Mouse (Mus musculus): ENCODE results near the gene Dpt. TPM values are rescaled to one million over a fixed set of nuclear protein-coding genes. Genes with fewer than 3 reads are reported as not detected.
"Not testable (repeated sequence)": the region's sequence is repeated elsewhere in the genome, so short reads cannot be mapped to it uniquely, and the experiment has no call there.

The Dpt gene
- polyA plus RNA-seq, 1 experiment from 2014 or later, result not detected

DNA sequence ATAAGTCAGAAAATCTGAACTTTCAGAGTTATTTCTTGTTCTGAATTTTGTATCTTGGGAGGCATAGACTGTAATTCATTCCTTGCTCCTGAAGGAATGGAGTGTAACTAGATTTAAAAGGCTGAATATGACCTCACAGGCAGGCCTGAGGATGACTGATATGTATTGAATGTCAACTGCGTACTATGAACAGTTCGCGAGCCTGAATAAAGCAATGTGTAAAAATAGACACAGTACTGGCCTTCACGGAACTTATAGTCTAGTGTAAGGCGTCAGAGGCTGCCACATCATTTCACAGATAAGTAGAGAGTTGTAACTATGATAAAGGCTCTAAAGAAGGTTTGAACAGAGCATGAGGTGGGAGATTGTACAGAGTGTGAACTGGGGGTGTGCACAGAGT lies 10.3 kb upstream of the Dpt start:
- Histone ChIP-seq H3K9me3 (ENCODE audit: control insufficient read depth, low read length) (no peaks in the 10 kb centered on the region), H3K4me2 (ENCODE audit: low read length) (no peak overlapping the region), H3K36me3 (ENCODE audit: control insufficient read depth, insufficient read depth) (no peaks in the 10 kb centered on the region), H3K4me1 (replicated peaks; ENCODE audit: control insufficient read depth, insufficient read depth, low read length) (no peaks in the 10 kb centered on the region), H3K4me3 (replicated peaks; ENCODE audit: low read length) (no peak overlapping the region), H3K27ac (ENCODE audit: low read length) (no peak overlapping the region), H3K27me3 (replicated peaks; ENCODE audit: control insufficient read depth, insufficient read depth, low read length) (no peaks in the 10 kb centered on the region), H3K9ac (replicated peaks; ENCODE audit: low read depth, low read length) (no peak overlapping the region)
- ATAC-seq, result no peak
- 93% methylated on average over 5 of the region's 5 CpGs for WGBS

DNA sequence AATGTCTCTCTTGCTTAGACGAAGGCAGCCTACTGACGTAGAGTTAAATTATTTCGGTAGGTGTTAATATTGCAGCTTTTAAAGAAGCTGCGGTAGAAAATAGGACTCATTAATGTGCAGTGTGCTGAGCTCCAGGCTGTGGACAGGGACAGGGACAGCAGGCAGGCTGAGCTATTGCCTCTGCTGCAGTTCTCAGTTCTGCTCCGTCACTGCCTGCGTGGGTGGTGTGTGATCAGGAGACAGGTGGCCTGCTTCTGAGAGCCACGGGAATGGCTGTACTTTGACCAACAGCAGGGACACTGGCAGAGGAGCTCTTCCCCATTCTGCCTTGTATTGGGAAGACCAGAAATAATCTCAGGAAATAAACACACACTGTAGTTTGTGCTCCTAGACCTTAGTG lies 8.7 kb upstream of the Dpt start:
- peak; percentile 65 for ATAC-seq

DNA sequence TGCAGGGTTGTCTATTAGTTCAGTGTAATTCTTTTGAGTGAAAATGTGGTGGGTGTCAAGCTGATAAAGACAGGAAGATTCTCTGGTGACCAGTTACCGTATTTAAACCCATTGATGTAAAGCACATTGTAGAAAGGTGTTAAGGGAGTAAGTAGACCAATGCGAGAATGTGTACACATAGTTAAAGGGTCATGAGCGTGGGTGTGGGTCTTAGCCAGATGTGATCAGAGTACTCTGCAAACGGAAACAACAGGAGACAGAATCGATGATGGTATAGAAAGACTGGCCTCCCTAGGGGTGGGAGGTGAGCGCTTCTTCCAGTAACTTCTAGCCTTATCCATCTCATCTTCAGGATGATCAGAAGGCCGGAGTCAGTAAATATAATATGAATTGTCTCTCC lies 8.2 kb upstream of the Dpt start:
- H3K9ac ChIP-seq (replicated peaks; ENCODE audit: low read depth, low read length), result no peak overlapping the region
- H3K36me3 ChIP-seq (ENCODE audit: control insufficient read depth, insufficient read depth), result no peaks in the 10 kb centered on the region
- no peaks in the 10 kb centered on the region for H3K27me3 ChIP-seq (replicated peaks; ENCODE audit: control insufficient read depth, insufficient read depth, low read length)
- H3K9me3 ChIP-seq (ENCODE audit: control insufficient read depth, low read length), result no peaks in the 10 kb centered on the region
- no peak overlapping the region for H3K4me2 ChIP-seq (ENCODE audit: low read length)
- ATAC-seq, result no peak
- WGBS, result 96% methylated on average over 7 of the region's 7 CpGs
- H3K4me1 ChIP-seq (replicated peaks; ENCODE audit: control insufficient read depth, insufficient read depth, low read length), result no peaks in the 10 kb centered on the region
- H3K27ac ChIP-seq (ENCODE audit: low read length), result no peak overlapping the region
- H3K4me3 ChIP-seq (replicated peaks; ENCODE audit: low read length), result no peak overlapping the region

More for the DNA sequence above, 8.7 kb upstream of the Dpt start:
- Histone ChIP-seq H3K27me3 (replicated peaks; ENCODE audit: control insufficient read depth, insufficient read depth, low read length) (no peaks in the 10 kb centered on the region), H3K9ac (replicated peaks; ENCODE audit: low read depth, low read length) (no peak overlapping the region), H3K4me2 (ENCODE audit: low read length) (no peak overlapping the region), H3K27ac (ENCODE audit: low read length) (no peak overlapping the region), H3K4me1 (replicated peaks; ENCODE audit: control insufficient read depth, insufficient read depth, low read length) (no peaks in the 10 kb centered on the region), H3K9me3 (ENCODE audit: control insufficient read depth, low read length) (no peaks in the 10 kb centered on the region), H3K4me3 (replicated peaks; ENCODE audit: low read length) (no peak overlapping the region), H3K36me3 (ENCODE audit: control insufficient read depth, insufficient read depth) (no peaks in the 10 kb centered on the region)
- WGBS, result 76% methylated on average over 7 of the region's 7 CpGs

DNA sequence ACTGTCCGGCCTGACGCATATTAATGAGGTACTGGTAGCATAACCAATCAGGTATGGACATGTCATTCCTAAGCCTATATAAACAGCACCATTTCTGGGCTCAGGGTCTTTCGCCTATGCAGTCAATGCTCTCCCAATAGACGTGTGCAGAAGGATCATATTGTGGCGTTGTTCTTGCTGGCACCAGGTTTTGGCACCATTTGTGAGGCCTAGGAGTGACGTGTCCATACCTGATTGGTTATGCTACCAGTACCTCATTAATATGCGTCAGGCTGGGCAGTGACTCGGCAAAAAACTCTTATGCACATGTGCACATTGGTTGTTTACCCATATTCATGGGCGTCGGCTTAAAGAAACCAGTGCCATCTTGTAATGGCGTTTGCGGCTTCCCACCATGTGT lies 6.1 kb upstream of the Dpt start:
- not testable (repeated sequence) for H3K27me3 ChIP-seq (replicated peaks; ENCODE audit: control insufficient read depth, insufficient read depth, low read length); H3K9ac ChIP-seq (replicated peaks; ENCODE audit: low read depth, low read length); H3K27ac ChIP-seq (ENCODE audit: low read length); ATAC-seq; H3K4me1 ChIP-seq (replicated peaks; ENCODE audit: control insufficient read depth, insufficient read depth, low read length); H3K36me3 ChIP-seq (ENCODE audit: control insufficient read depth, insufficient read depth); H3K9me3 ChIP-seq (ENCODE audit: control insufficient read depth, low read length); H3K4me3 ChIP-seq (replicated peaks; ENCODE audit: low read length); H3K4me2 ChIP-seq (ENCODE audit: low read length)
- 95% methylated on average over 12 of the region's 12 CpGs for WGBS

DNA sequence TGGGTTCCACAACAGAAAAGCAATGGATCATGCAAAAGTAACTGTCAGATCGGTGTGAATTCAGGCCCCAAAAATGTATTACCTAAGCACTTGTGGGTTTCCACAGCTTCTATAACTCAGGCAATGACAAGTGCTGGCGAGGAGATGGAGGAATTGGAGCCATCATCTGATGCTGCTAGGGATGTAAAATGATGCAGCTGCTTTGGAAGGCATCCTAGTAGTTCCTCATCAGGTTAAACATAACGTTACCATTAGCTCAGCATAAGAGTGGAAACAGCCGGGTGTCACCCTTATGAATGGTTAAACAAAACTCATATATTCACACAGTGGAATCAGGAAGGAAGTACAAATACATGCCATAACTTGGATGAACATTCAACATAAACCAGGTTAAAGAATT lies 3.4 kb upstream of the Dpt start:
- ATAC-seq, result no peak
- 84% methylated on average over 4 of the region's 4 CpGs for WGBS

DNA sequence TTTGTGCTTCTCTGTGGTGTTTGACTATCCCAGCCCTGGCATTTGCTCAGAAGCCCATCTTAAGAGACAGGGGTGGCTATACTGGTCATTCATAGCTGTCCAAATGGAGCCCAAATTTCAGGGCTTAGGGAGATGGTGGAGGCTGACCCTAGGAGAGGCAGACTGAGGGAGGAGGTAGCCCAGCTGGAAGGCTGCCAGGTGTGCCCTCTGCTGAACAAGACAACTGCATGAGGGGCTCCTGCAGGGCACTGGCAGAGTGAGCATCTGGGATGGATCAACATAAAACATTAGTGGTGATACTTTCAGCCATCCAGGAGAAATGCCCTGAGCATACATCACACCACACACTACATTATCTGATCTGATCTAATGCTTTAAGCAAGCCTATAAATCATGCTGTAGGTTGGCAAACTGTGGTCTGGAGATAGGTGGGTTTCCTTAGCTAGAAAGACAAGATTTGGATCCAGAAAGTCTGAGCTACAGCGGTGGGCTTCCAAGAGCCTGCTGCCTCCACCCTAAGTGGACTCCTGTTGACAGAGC lies 1.4 kb downstream of the Dpt start:
- ATAC-seq, result no peak
- no peak overlapping the region for H3K4me2 ChIP-seq (ENCODE audit: low read length)
- H3K4me3 ChIP-seq (replicated peaks; ENCODE audit: low read length), result no peak overlapping the region
- H3K27me3 ChIP-seq (replicated peaks; ENCODE audit: control insufficient read depth, insufficient read depth, low read length), result no peaks in the 10 kb centered on the region
- no peak overlapping the region for H3K27ac ChIP-seq (ENCODE audit: low read length)
- no peaks in the 10 kb centered on the region for H3K36me3 ChIP-seq (ENCODE audit: control insufficient read depth, insufficient read depth)
- WGBS, result 96% methylated on average over 1 of the region's 1 CpGs
- H3K9me3 ChIP-seq (ENCODE audit: control insufficient read depth, low read length), result no peaks in the 10 kb centered on the region
- H3K9ac ChIP-seq (replicated peaks; ENCODE audit: low read depth, low read length), result no peak overlapping the region
- H3K4me1 ChIP-seq (replicated peaks; ENCODE audit: control insufficient read depth, insufficient read depth, low read length), result peaks cover 8% of the 10 kb centered on the region

More for the DNA sequence above, 3.4 kb upstream of the Dpt start:
- no peak overlapping the region for H3K4me2 ChIP-seq (ENCODE audit: low read length)
- no peak overlapping the region for H3K9ac ChIP-seq (replicated peaks; ENCODE audit: low read depth, low read length)
- H3K4me3 ChIP-seq (replicated peaks; ENCODE audit: low read length), result no peak overlapping the region
- no peaks in the 10 kb centered on the region for H3K36me3 ChIP-seq (ENCODE audit: control insufficient read depth, insufficient read depth)
- no peaks in the 10 kb centered on the region for H3K9me3 ChIP-seq (ENCODE audit: control insufficient read depth, low read length)
- H3K4me1 ChIP-seq (replicated peaks; ENCODE audit: control insufficient read depth, insufficient read depth, low read length), result no peaks in the 10 kb centered on the region
- H3K27me3 ChIP-seq (replicated peaks; ENCODE audit: control insufficient read depth, insufficient read depth, low read length), result no peaks in the 10 kb centered on the region
- no peak overlapping the region for H3K27ac ChIP-seq (ENCODE audit: low read length)

DNA sequence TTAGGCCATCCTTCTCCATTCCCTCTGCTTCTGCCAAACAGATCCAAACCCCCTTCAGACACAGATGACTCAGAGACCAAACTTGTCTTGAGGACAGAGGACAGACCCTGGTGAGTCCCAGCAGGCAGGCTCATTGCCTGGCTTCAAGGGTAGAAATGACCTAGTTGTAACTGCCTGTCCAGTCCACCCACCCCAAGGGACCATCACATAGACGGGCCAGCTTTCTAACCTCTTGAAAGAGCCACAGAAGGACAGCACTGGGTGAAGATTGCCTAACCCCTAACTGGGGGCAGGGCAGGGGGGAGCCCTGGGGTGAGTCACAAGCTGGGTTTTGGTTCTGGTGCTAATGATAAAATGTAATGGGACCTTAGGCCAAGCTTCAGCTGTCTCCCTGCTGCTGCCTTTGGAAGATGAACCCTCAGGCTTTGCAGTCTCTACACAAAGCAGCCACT lies 2.1 kb downstream of the Dpt start:
- peaks cover 8% of the 10 kb centered on the region for H3K4me1 ChIP-seq (replicated peaks; ENCODE audit: control insufficient read depth, insufficient read depth, low read length)
- 78% methylated on average over 1 of the region's 1 CpGs for WGBS
- H3K36me3 ChIP-seq (ENCODE audit: control insufficient read depth, insufficient read depth), result no peaks in the 10 kb centered on the region
- H3K4me3 ChIP-seq (replicated peaks; ENCODE audit: low read length), result no peak overlapping the region
- H3K9me3 ChIP-seq (ENCODE audit: control insufficient read depth, low read length), result no peaks in the 10 kb centered on the region
- no peak for ATAC-seq
- no peak overlapping the region for H3K4me2 ChIP-seq (ENCODE audit: low read length)
- no peaks in the 10 kb centered on the region for H3K27me3 ChIP-seq (replicated peaks; ENCODE audit: control insufficient read depth, insufficient read depth, low read length)
- H3K27ac ChIP-seq (ENCODE audit: low read length), result no peak overlapping the region
- no peak overlapping the region for H3K9ac ChIP-seq (replicated peaks; ENCODE audit: low read depth, low read length)

DNA sequence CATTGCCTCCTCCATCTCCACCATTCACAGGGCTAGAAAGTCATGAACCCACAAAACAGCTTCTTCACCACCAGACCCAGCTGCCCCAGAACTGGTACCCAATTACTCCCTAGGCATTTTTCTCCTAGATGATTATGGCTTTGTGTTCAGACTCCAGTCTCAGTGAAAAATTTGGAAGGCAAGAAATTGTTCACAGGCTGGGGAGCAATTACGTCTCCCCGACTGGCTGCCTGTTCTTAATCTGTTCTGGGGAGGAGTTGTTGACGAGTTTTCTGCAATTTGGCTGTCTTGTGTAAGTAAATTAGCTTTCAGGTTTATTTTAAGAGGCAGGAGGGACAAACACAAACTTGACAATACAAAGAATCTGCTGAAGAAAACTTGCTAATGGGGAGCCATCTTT lies 2.7 kb downstream of the Dpt start:
- no peak overlapping the region for H3K4me3 ChIP-seq (replicated peaks; ENCODE audit: low read length)
- ATAC-seq, result peak; percentile 40; the same call in 1 of the 2 replicates
- 20% methylated on average over 3 of the region's 3 CpGs for whole genome bisulfite sequencing

DNA sequence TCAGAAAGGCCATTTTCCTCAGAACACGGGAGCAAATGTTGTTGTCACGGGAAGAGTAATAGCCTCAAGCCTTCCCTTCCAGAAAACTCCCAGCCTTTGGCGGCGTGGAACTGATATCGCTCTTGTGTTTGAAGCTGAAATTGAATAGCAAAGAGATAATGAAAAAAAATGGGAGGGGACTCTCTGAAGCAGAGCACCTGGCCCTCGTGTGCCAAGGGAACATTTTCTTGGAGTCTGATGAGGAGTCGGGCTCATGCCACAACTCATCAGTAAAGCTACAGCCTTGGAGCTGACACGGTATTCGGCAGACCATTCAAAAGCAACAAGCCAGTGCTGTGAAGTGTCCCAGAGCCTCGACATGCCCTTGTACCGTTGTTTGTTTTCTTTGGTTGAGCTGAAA lies 7.8 kb downstream of the Dpt start:
- Histone ChIP-seq H3K27me3 (replicated peaks; ENCODE audit: control insufficient read depth, insufficient read depth, low read length) (no peaks in the 10 kb centered on the region), H3K9me3 (ENCODE audit: control insufficient read depth, low read length) (no peaks in the 10 kb centered on the region), H3K4me2 (ENCODE audit: low read length) (no peak overlapping the region), H3K36me3 (ENCODE audit: control insufficient read depth, insufficient read depth) (no peaks in the 10 kb centered on the region), H3K4me1 (replicated peaks; ENCODE audit: control insufficient read depth, insufficient read depth, low read length) (peaks cover 4% of the 10 kb centered on the region; the same call in 1 of the 2 replicates), H3K27ac (ENCODE audit: low read length) (no peak overlapping the region), H3K4me3 (replicated peaks; ENCODE audit: low read length) (no peak overlapping the region), H3K9ac (replicated peaks; ENCODE audit: low read depth, low read length) (no peak overlapping the region)
- ATAC-seq, result no peak
- WGBS, result 85% methylated on average over 11 of the region's 11 CpGs

More for the DNA sequence above, 2.7 kb downstream of the Dpt start:
- H3K36me3 ChIP-seq (ENCODE audit: control insufficient read depth, insufficient read depth), result no peaks in the 10 kb centered on the region
- no peaks in the 10 kb centered on the region for H3K9me3 ChIP-seq (ENCODE audit: control insufficient read depth, low read length)
- no peaks in the 10 kb centered on the region for H3K27me3 ChIP-seq (replicated peaks; ENCODE audit: control insufficient read depth, insufficient read depth, low read length)
- no peak overlapping the region for H3K9ac ChIP-seq (replicated peaks; ENCODE audit: low read depth, low read length)
- H3K27ac ChIP-seq (ENCODE audit: low read length), result no peak overlapping the region
- peaks cover 8% of the 10 kb centered on the region for H3K4me1 ChIP-seq (replicated peaks; ENCODE audit: control insufficient read depth, insufficient read depth, low read length)
- H3K4me2 ChIP-seq (ENCODE audit: low read length), result no peak overlapping the region
